Mouse (Mus musculus) neutrophil, adult 59 days (primary cell): ENCODE results near the gene Mon2. TPM values are rescaled to one million over a fixed set of nuclear protein-coding genes. Genes with fewer than 3 reads are reported as not detected.

ENCODE experiments used
- total RNA-seq, 2 experiments: library from RNA; stranded (reverse); gene quantifications; 1 replicate in 1 of 2; 2 replicates in 1 of 2; pipeline ENCODE4 v1.2.4; 2023

Mon2 gene
- total RNA-seq: 10 to 100 TPM; 70.7 to 74.6 TPM

DNA sequence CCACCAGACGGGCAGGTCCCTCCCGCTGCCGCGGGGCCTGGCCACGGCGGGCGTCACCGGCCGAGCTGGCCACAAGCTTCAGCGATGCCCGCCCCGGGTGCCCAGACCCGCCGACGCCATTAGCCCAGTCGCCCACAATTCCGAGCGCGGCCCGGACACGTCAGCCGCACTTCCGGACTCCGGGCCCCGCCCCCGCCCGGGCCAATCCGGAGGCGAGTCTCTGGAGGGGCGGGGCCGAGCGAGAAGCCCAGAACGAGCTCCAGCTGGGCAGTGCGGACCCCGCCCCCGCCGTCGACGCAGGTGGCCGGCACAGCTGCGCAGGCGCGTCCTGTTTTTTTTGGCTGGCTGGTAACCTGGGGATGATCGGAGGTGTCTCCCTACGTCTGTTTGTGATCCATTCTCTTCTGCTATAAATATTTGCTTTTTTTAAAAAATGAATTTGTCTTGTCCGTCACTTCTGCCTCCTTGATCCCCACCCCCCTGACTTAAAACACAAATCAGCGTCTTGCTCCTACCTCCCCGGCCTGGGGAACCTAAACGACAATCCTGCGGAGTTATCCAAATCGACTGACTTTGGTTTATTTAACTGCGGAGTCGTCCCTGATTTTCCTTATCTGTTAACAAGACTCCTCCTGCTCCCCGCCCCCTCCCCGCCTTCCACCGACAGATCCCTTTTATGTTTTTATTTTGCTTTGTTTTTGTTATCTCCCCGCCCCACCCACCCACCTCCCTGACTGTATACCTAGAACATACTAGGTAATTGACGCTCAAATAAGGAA lies at the start of gene Mon2:
TSS of gene Mon2 (minus strand) at position 261 of the 779 bp plus-strand sequence.

Other genes starting within 250 kb of the Mon2 start
- 100 to 1,000 TPM; 121 to 131 TPM for gene Usp15, start 120.5 kb upstream of the Mon2 start, total RNA-seq
- not detected for gene Fam19a2, start 187.5 kb upstream of the Mon2 start, total RNA-seq